Mouse (Mus musculus): ENCODE results near the gene Tmem216.

DNA sequence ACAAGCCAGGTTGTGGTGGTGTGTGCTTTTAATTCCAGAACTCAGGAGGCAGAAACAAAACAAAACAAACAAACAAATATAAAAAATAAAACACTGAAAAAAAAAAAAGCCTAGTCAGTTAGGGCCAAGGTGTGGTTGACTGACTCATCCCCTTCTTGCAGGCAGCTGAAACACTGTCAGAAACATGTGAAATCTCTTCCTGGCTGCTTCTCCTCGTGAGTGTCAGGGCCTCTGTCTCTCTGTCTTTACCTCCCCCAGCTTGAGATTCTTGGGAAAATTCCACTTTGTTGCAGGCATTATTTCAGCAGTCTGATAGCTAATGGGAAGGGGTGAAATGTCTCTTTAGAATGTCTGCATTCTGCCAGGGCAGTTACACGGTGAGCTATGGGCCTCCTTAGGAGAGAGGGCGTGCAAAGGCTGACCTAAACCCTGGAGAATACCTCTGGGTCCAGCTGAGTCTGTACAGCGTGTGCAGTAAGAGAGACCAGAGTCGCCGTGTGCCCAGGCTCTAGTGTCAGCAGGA lies 46.3 kb upstream of the Tmem216 start:
- TF ChIP-seq CTCF (IDR thresholded peaks at IDR 0.05; ENCODE audit: extremely low read depth, insufficient read depth, insufficient read length, insufficient replicate concordance) (no peak), POLR2A (IDR thresholded peaks at IDR 0.05; ENCODE audit: low read depth, low read length) (no peak)
